Mouse (Mus musculus) heart, embryonic 14.5 days (tissue): ENCODE measurements around the gene Enah. TPM values are rescaled to one million over a fixed set of nuclear protein-coding genes. Genes with fewer than 3 reads are reported as not detected.

ENCODE experiments used
- ATAC-seq: fragments of 200-750 bp; cut with Nextera tagmentation; 2 replicates; pipeline ENCODE4 v1.8.0; 2017; ENCODE audit warnings: low read depth, moderate TSS enrichment; ENCODE audit not compliant: insufficient number of reproducible peaks, insufficient read depth, low FRiP score
- H3K27ac ChIP-seq, 2 experiments: fragments of 200-500 bp in 1 of 2; fragments of 300-500 bp in 1 of 2; sonication (generic) in 1 of 2; replicated peaks in 1 of 2; 2 replicates each; pipeline ENCODE4 v1.5.1; 2012 to 2014; ENCODE audit warnings: low read depth in 2 of 2, low read length in 2 of 2, control low read depth in 1 of 2, mild to moderate bottlenecking in 1 of 2, mixed read lengths in 1 of 2; ENCODE audit not compliant: control insufficient read depth in 1 of 2, insufficient read depth in 1 of 2
- H3K27me3 ChIP-seq: fragments of 300-500 bp; sonication (generic); 2 replicates; pipeline ENCODE4 v1.6.1; 2014; ENCODE audit warnings: mild to moderate bottlenecking, low read length, control low read depth; ENCODE audit not compliant: control insufficient read depth, insufficient read depth
- H3K36me3 ChIP-seq: fragments of 300-500 bp; sonication (generic); 2 replicates; pipeline ENCODE4 v1.6.1; 2014; ENCODE audit warnings: mild to moderate bottlenecking, control low read depth, low read length, mixed read lengths; ENCODE audit not compliant: control insufficient read depth, insufficient read depth
- H3K4me1 ChIP-seq, 2 experiments: fragments of 200-500 bp in 1 of 2; fragments of 300-500 bp in 1 of 2; sonication (generic) in 1 of 2; 2 replicates each; pipeline ENCODE4 v1.6.1; 2012 to 2014; ENCODE audit warnings: low read length in 2 of 2, control low read depth in 1 of 2, mixed read lengths in 1 of 2; ENCODE audit not compliant: control insufficient read depth in 2 of 2, insufficient read depth in 2 of 2
- H3K4me2 ChIP-seq: fragments of 300-500 bp; sonication (generic); 2 replicates; pipeline ENCODE4 v1.6.1; 2014; ENCODE audit warnings: mild to moderate bottlenecking, low read length
- H3K4me3 ChIP-seq, 2 experiments: fragments of 200-500 bp in 1 of 2; fragments of 300-500 bp in 1 of 2; sonication (generic) in 1 of 2; 2 replicates each; pipeline ENCODE4 v1.5.1; 2012 to 2014; ENCODE audit warnings: low read length in 2 of 2, mild to moderate bottlenecking in 2 of 2, control low read depth in 1 of 2, low read depth in 1 of 2, moderate library complexity in 1 of 2; ENCODE audit not compliant: control insufficient read depth in 1 of 2, insufficient read depth in 1 of 2
- H3K9ac ChIP-seq: fragments of 300-500 bp; sonication (generic); 2 replicates; pipeline ENCODE4 v1.6.1; 2014; ENCODE audit warnings: mild to moderate bottlenecking, low read length
- H3K9me3 ChIP-seq: fragments of 300-500 bp; sonication (generic); 2 replicates; pipeline ENCODE4 v1.6.1; 2016; ENCODE audit warnings: low read length, control low read depth; ENCODE audit not compliant: control insufficient read depth
- WGBS: fragments of 180-500 bp; shearing (Covaris S2); extraction: QIAGEN DNeasy Blood & Tissue Kit; methylation state at CpG from one replicate; pipeline ENCODE4 v1.1.7; 2014; 5-methylcytosine and 5-hydroxymethylcytosine counted together
- polyA plus RNA-seq: library from polyadenylated mRNA; unstranded; fragments of >200 nt; fragmentation: Nextera tagmentation; extraction: Ambion mirVana; gene quantifications from 2 replicates; pipeline ENCODE4 v1.2.1, GENCODE M21; 2014

Enah gene
- polyA plus RNA-seq, 1 experiment from 2014 or later, result 26.1 TPM

DNA sequence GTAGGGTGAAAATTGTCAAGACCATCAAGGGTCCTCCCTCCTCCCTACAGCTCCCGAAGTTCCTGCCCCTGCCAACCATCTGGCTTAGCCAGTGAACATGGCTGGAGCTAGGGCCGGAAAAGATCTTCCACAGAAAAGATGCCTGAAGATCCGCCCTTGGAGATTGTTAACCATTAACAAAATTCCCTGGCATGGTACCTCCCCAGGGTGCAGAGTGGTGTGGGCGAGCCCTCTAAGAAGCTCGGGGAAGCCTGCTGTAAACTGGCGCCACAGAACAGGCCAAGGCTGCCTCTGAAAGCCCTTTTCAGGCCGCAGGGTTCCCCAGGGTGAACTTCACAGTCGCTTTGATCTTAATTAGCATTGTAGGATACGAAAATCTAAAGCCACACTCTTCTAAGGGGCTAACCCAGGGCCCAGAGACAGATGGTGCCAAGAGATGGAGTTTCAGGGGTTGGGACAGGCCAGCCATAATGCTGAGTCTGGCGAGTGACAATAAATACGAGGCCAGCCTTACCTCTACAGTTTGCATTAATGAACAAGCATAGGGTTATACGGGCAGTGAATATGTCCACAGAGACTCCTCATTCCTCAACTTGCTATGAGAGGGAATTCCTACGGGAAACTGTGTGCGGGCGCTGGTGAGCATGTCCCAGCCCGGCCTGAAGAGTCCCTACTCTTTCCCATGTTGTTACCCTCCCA lies 157.0 kb downstream of the Enah start:
- Histone ChIP-seq H3K27ac (no peak overlapping the region), H3K9me3 (no peaks in the 10 kb centered on the region), H3K36me3 (no peaks in the 10 kb centered on the region), H3K4me2 (no peak overlapping the region), H3K27me3 (no peaks in the 10 kb centered on the region), H3K4me1 (peaks cover 2 to 5% of the 10 kb centered on the region in 2 experiments; a peak in 1 of 4 replicates), H3K4me3 (no peak overlapping the region), H3K9ac (no peak overlapping the region)
- WGBS, result 63% methylated on average over 16 of the region's 16 CpGs
- no peak for ATAC-seq

GRCm38 (mm10) chr1:181861181-181861902 lies 158.4 kb downstream of the Enah start:
- H3K9me3 ChIP-seq, result 0 out of 2 replicates have a peak, but pooled peaks cover 3% of the 10 kb centered on the region
- H3K4me2 ChIP-seq, result no peak overlapping the region
- ATAC-seq, result no peak
- H3K4me1 ChIP-seq, result peaks cover 2 to 5% of the 10 kb centered on the region in 2 experiments; a peak in 1 of 4 replicates
- no peak overlapping the region for H3K4me3 ChIP-seq
- peak overlapping the region in 1 of 2 experiments; percentile 67; a peak in 2 of 4 replicates for H3K27ac ChIP-seq
- 84% methylated on average over 2 of the region's 2 CpGs for WGBS
- H3K9ac ChIP-seq, result no peak overlapping the region
- H3K27me3 ChIP-seq, result no peaks in the 10 kb centered on the region
- H3K36me3 ChIP-seq, result no peaks in the 10 kb centered on the region

DNA sequence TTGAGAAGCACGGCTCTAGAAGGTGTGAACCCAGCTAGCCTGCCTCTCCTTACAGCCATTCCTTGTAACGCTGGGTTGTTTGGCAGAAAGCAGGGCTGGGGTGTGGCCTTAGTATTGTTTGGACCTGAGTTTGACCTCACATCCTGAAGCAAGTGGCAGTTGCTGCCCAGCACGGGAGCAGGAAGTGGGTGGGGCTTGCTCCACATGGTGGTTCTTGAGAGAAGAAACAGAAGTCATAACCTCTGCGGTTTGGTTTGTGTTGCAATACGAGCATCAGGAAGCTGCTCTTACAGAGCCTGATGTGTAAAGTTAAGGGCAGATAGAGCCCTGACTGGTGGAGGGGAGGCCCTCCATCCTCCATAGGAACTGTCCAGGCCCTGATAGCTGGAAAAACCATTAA lies 159.1 kb downstream of the Enah start:
- H3K4me2 ChIP-seq, result no peak overlapping the region
- peak; percentile 80 for ATAC-seq
- 20% methylated on average over 5 of the region's 5 CpGs for WGBS
- H3K27me3 ChIP-seq, result no peaks in the 10 kb centered on the region
- H3K36me3 ChIP-seq, result no peaks in the 10 kb centered on the region
- H3K9ac ChIP-seq, result no peak overlapping the region
- H3K9me3 ChIP-seq, result 0 out of 2 replicates have a peak, but pooled peaks cover 3% of the 10 kb centered on the region
- H3K27ac ChIP-seq, result peak overlapping the region in 1 of 2 experiments; percentile 67; a peak in 2 of 4 replicates
- H3K4me3 ChIP-seq, result no peak overlapping the region
- H3K4me1 ChIP-seq, result peaks cover 2 to 5% of the 10 kb centered on the region in 2 experiments; a peak in 1 of 4 replicates

GRCm38 (mm10) chr1:181856329-181856728 lies 163.5 kb downstream of the Enah start:
- H3K27ac ChIP-seq, result no peak overlapping the region
- peaks cover 7 to 21% of the 10 kb centered on the region in 2 experiments; a peak in 3 of 4 replicates for H3K4me1 ChIP-seq
- no peak overlapping the region for H3K9ac ChIP-seq
- no peak overlapping the region for H3K4me2 ChIP-seq
- no peaks in the 10 kb centered on the region for H3K27me3 ChIP-seq
- WGBS, result 75% methylated on average over 2 of the region's 2 CpGs
- no peak overlapping the region for H3K4me3 ChIP-seq
- ATAC-seq, result no peak
- 0 out of 2 replicates have a peak, but pooled peaks cover 3% of the 10 kb centered on the region for H3K9me3 ChIP-seq
- H3K36me3 ChIP-seq, result no peaks in the 10 kb centered on the region

DNA sequence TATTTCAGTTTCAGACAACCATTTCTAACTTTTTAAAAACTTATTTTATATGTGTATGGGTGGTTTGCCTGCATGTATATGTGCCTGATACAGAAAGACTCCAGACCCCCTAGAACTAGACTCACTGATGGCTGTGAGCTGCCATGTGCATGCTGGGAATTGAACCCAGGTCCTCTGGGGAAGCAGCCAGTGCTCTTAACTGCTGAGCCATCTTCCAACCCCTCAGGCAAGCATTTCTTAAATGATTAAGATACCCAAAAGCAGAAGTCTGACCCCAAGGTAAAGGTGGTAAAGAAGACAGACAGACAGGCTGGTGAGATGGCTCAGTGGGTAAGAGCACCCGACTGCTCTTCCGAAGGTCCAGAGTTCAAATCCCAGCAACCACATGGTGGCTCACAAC lies 165.0 kb downstream of the Enah start:
- Histone ChIP-seq H3K4me2 (no peak overlapping the region), H3K36me3 (no peaks in the 10 kb centered on the region), H3K9ac (no peak overlapping the region), H3K27ac (no peak overlapping the region), H3K9me3 (0 out of 2 replicates have a peak, but pooled peaks cover 3% of the 10 kb centered on the region), H3K27me3 (no peaks in the 10 kb centered on the region), H3K4me1 (peaks cover 7 to 17% of the 10 kb centered on the region in 2 experiments; a peak in 3 of 4 replicates), H3K4me3 (no peak overlapping the region)
- ATAC-seq, result no peak
- WGBS, result 97% methylated on average over 2 of the region's 2 CpGs

GRCm38 (mm10) chr1:181853081-181853736 lies 166.6 kb downstream of the Enah start:
- Histone ChIP-seq H3K4me3 (peak overlapping the region; percentile 26 to 33), H3K9me3 (0 out of 2 replicates have a peak, but pooled peaks cover 3% of the 10 kb centered on the region), H3K27ac (no peak overlapping the region), H3K9ac (peak overlapping the region; percentile 49), H3K27me3 (no peaks in the 10 kb centered on the region), H3K36me3 (no peaks in the 10 kb centered on the region), H3K4me1 (peaks cover 7 to 17% of the 10 kb centered on the region in 2 experiments; a peak in 3 of 4 replicates), H3K4me2 (peak overlapping the region; percentile 63)
- WGBS, result 13% methylated on average over 20 of the region's 21 CpGs
- 0 out of 2 replicates have a peak, but pooled peaks have one; percentile 26 for ATAC-seq

- peak overlapping the region; percentile 14 to 26 for H3K4me3 ChIP-seq
- ATAC-seq, result no peak
- no peaks in the 10 kb centered on the region for H3K36me3 ChIP-seq
- WGBS, result 37% methylated on average over 13 of the region's 13 CpGs
- H3K9ac ChIP-seq, result peak overlapping the region; percentile 16; the same call in 1 of the 2 replicates
- H3K27ac ChIP-seq, result peak overlapping the region in 1 of 2 experiments; percentile 51; a peak in 1 of 4 replicates
- H3K9me3 ChIP-seq, result 0 out of 2 replicates have a peak, but pooled peaks cover 3% of the 10 kb centered on the region
- peaks cover 7 to 17% of the 10 kb centered on the region in 2 experiments for H3K4me1 ChIP-seq
- H3K4me2 ChIP-seq, result peak overlapping the region; percentile 63
- H3K27me3 ChIP-seq, result no peaks in the 10 kb centered on the region
Measured at GRCm38 (mm10) chr1:181852466-181852865, 167.3 kb downstream of the Enah start.
